Mouse (Mus musculus) hindbrain, embryonic 10.5 days (tissue): ENCODE results near the gene Nadsyn1. TPM values are rescaled to one million over a fixed set of nuclear protein-coding genes. Genes with fewer than 3 reads are reported as not detected.

Experiments
- DNase-seq: peaks from one replicate; pipeline ENCODE4 v3.0.0-alpha.2; 2017; ENCODE audit warnings: low spot score
- H3K27ac ChIP-seq: fragments of 300-500 bp; sonication (generic); 2 replicates; pipeline ENCODE4 v1.5.1; 2016; ENCODE audit warnings: mild to moderate bottlenecking, moderate library complexity
- H3K27me3 ChIP-seq: fragments of 300-500 bp; sonication (generic); 2 replicates; pipeline ENCODE4 v1.6.1; 2016; ENCODE audit warnings: mild to moderate bottlenecking; ENCODE audit not compliant: poor library complexity, insufficient read depth, severe bottlenecking
- H3K36me3 ChIP-seq: fragments of 300-500 bp; sonication (generic); 2 replicates; pipeline ENCODE4 v1.6.1; 2016; ENCODE audit warnings: mild to moderate bottlenecking, moderate library complexity
- H3K4me1 ChIP-seq: fragments of 300-500 bp; sonication (generic); replicated peaks from 2 replicates; pipeline ENCODE4 v1.6.1; 2016; ENCODE audit warnings: mild to moderate bottlenecking
- H3K4me3 ChIP-seq: fragments of 300-500 bp; sonication (generic); 2 replicates; pipeline ENCODE4 v1.5.1; 2016; ENCODE audit warnings: mild to moderate bottlenecking, moderate library complexity
- H3K9me3 ChIP-seq: fragments of 300-500 bp; sonication (generic); 2 replicates; pipeline ENCODE4 v1.6.1; 2016; ENCODE audit warnings: mild to moderate bottlenecking, moderate library complexity
- WGBS: fragments of 180-500 bp; shearing (Covaris S2); methylation state at CpG from one replicate; pipeline ENCODE4 v1.1.7; 2016; 5-methylcytosine and 5-hydroxymethylcytosine counted together
- polyA plus RNA-seq: library from polyadenylated mRNA; unstranded; fragments of >200 nt; fragmentation: Nextera tagmentation; extraction: Ambion mirVana; gene quantifications from 2 replicates; pipeline ENCODE4 v1.2.1, GENCODE M21; 2016

The Nadsyn1 gene
- polyA plus RNA-seq, 1 experiment from 2014 or later = 9.0 TPM

DNA sequence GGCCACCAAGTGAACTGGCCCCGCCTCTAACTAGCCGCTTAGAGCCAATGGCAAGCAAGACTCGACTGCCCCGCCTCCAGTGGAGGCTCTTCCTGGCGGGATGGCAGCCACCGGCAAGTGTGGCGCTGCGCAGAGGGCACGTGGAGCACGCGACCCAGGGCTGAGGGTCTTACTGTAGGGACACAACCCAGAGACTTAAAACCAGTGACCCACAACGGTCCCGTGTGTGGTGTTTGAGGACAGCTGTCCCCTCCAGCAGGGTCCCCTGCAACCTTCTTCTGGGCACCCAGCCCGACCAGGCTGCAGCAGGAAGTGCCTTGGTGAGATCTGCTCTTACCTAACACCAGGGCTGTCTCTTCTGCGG is 65.6 kb downstream of the Nadsyn1 start:
- Histone ChIP-seq H3K27me3 (peaks cover 58% of the 10 kb centered on the region), H3K4me1 (peaks cover 15% of the 10 kb centered on the region), H3K27ac (peak overlapping the region; percentile 59; the same call in 1 of the 2 replicates), H3K4me3 (peak overlapping the region; percentile 56), H3K9me3 (no peaks in the 10 kb centered on the region), H3K36me3 (no peaks in the 10 kb centered on the region)
- peak; percentile 77 for DNase-seq
- 3% methylated on average over 15 of the region's 15 CpGs for WGBS

DNA sequence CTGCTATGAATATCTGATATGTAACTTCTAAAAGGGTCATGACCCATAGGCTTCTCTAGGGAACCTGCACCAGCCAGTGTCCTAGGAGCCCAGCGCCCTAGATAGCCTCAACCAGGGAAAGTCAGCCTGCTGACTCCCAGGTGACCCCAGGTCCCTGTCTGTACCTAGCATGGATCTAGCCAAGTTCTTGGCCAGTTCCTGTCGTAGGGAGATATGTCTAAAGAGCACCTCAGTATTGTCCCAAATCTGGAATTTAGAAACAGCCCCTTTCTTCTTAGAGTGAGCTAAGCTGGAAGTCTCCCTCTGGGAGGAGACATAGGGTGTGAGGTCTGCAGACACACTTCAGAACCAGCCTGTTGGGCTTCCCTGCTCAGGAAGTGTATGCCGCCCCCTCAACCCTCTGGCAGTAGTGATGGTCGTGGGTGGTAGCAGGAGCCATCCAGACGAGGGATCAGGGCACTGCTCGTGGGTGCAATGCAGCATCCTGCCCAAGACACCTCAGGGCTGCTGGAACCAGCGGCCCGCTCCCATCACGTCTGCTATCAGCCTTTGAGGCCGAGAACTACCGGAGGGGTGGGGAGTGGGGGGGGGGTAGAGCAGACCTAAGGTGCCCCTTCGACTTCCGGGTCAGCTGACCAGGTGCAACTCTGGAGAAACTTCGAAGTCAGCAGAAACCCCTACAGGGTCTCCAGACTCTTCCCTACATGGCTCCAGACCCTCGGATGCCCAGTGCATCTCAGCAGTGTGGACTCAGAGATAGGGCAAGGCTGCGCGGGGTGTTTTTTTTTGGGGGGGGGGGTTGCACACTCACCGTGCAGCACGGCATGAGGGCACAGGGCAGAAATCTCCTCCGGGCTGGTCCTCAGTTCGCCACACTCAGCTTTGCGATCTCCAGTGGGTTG is 66.3 kb downstream of the Nadsyn1 start, which contains the start of gene Osbpl5:
Osbpl5 (minus strand) TSS at position 861 of the 902 bp plus-strand sequence.
- Histone ChIP-seq H3K4me1 (peaks cover 15% of the 10 kb centered on the region), H3K27me3 (peaks cover 58% of the 10 kb centered on the region), H3K27ac (peak within 1 kb of the TSS; percentile 59; the same call in 1 of the 2 replicates), H3K36me3 (no peaks in the 10 kb centered on the region), H3K9me3 (no peaks in the 10 kb centered on the region), H3K4me3 (peak within 1 kb of the TSS; percentile 56)
- 33% methylated on average over 22 of the region's 22 CpGs for WGBS
- no peak for DNase-seq

DNA sequence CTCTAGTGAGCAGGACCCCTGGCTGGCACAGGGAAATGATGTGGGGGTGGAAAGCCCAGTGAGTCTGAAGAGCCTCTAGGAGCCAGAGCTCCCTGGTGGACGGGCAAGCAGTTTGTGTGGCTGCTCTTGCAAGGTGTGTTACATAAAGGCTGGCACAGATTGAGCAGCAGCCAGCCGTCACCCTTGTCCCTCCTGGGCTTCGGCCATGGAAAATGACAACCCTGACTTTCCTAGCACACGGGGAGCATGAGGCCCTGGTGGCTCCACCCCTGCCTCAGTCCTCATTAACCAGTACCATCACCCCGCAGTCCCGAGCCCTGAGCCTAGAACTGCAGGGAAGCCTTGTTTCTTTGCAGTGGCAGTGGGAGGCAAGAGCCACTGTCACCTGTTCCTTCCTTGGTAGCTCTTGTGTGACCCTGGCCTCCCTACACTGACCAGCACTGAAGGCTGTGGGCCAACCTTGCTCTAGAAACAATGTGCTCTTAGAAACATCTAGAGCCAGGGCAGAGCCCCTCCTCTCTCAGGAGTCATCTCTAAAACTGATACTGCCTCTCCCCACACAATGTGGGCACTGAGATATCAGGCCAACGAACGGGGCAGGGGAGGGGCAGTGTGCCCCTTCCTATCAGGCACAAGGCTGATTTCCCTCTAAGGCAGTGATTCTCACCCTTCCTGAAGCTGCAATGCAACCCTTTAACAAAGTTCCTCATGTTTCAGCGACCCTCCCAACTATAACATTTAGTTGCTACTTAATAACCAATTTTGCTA is 67.1 kb downstream of the Nadsyn1 start:
- 77% methylated on average over 9 of the region's 9 CpGs for WGBS
- H3K27me3 ChIP-seq = peaks cover 58% of the 10 kb centered on the region

DNA sequence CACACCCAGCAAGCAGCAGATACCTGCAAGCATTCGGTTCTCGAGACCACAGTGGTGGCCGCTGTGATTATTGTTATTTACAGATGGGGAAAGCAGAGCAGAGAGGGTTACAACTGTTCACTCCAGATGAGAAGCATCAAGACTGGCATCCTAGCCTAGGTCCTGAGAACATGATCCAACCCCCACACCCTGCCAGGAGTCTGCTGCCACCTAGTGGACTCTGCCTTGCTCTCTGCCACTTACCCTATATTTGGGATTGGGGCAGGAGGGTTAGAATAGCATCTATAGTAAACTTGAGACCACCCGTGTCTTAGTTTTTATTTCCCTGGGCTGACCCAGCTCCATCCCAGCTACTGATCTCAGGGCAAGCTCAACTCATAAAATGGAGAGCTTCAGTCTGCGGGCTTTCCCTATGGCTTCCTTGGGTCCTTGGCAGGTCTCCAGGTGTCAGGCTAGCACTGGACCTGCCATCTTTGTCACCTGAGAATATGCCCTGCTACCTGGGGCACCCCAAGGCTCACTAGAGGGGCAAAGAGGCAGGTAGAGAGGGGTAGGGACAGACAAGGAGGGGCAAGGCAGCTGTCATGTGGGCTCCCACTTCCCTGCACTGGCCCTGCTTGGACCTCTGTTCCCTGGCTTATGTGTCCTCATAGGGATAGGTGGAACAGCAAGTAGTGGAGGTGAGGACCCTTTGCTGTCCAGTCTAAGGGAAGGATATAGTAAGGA is 68.5 kb downstream of the Nadsyn1 start:
- Histone ChIP-seq H3K9me3 (no peaks in the 10 kb centered on the region), H3K27ac (no peak overlapping the region), H3K4me3 (no peak overlapping the region), H3K36me3 (no peaks in the 10 kb centered on the region), H3K27me3 (peaks cover 56% of the 10 kb centered on the region), H3K4me1 (peaks cover 18% of the 10 kb centered on the region)
- DNase-seq = peak; percentile 57
- WGBS = 49% methylated on average over 5 of the region's 5 CpGs

More for the DNA sequence above, 67.1 kb downstream of the Nadsyn1 start:
- no peak overlapping the region for H3K4me3 ChIP-seq
- peaks cover 15% of the 10 kb centered on the region for H3K4me1 ChIP-seq
- H3K36me3 ChIP-seq = no peaks in the 10 kb centered on the region
- H3K27ac ChIP-seq = no peak overlapping the region
- no peaks in the 10 kb centered on the region for H3K9me3 ChIP-seq
- DNase-seq = no peak

DNA sequence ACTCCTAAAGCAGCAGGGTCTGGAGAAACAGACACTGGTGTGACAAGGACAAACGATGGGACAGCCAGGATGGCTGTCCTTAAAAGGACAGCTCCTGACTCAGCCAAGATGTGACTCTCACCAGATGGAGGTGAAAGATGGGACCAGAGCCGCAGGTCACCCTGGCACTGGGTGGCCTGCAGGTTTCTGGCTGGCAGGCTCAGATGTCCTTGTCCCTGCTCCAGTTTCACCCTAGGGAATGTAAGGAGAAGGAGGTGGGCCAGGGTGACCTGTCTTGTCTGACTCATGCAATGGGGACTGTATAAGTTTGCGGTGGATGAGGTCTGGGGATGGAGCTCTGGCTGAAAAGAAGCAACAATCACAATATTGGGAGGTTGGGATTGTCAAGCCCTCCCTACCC is 70.0 kb downstream of the Nadsyn1 start:
- Histone ChIP-seq H3K27ac (no peak overlapping the region), H3K4me3 (no peak overlapping the region), H3K36me3 (no peaks in the 10 kb centered on the region), H3K27me3 (peaks cover 41% of the 10 kb centered on the region), H3K9me3 (no peaks in the 10 kb centered on the region), H3K4me1 (peaks cover 31% of the 10 kb centered on the region)
- DNase-seq = no peak
- WGBS = 81% methylated on average over 3 of the region's 3 CpGs

DNA sequence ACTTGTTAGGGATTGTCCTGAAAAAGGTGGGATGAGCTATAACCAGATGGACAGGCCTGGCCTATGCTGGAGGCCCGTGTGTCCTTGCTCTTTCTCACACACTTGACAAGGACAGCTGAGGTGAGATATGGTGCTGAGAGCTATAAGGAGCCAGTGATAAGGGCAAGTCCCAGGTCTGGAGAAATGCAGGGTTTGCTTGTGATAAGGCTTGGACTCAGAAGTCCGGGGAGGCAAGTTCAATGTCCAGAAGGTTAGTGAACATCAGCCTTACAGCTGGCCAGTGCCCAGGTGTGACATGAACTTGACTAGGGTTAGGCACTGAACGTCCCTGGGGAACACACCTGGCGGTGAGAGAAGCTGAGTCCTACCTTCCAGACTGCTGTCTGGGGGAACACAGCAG is 70.6 kb downstream of the Nadsyn1 start:
- no peaks in the 10 kb centered on the region for H3K36me3 ChIP-seq
- H3K4me3 ChIP-seq = no peak overlapping the region
- no peaks in the 10 kb centered on the region for H3K9me3 ChIP-seq
- peaks cover 25% of the 10 kb centered on the region for H3K4me1 ChIP-seq
- DNase-seq = no peak
- 71% methylated on average over 4 of the region's 4 CpGs for WGBS
- peaks cover 35% of the 10 kb centered on the region for H3K27me3 ChIP-seq
- H3K27ac ChIP-seq = no peak overlapping the region

DNA sequence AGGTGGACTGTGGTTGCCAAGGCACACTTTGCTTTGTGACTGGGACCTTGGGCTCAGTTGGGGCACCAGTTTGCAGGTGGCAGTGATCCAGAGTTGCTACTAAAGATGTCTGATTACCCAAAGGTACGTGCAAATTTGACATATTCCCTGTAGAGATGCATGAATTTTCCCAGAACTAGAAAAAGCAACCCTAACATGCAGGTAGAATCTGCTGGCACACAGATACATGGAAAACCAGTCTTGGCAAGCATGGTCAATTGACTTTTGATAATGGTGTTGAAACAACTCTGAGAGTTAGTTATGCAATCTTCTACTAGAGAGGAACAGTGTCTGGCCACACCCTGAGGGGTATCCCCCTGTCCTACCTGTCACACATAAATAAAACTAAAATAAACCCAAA is 71.3 kb downstream of the Nadsyn1 start:
- WGBS = 78% methylated on average over 1 of the region's 1 CpGs
- no peak overlapping the region for H3K4me3 ChIP-seq
- no peaks in the 10 kb centered on the region for H3K9me3 ChIP-seq
- H3K27me3 ChIP-seq = peaks cover 29% of the 10 kb centered on the region
- peaks cover 19% of the 10 kb centered on the region for H3K4me1 ChIP-seq
- no peak for DNase-seq
- H3K27ac ChIP-seq = no peak overlapping the region
- H3K36me3 ChIP-seq = no peaks in the 10 kb centered on the region

DNA sequence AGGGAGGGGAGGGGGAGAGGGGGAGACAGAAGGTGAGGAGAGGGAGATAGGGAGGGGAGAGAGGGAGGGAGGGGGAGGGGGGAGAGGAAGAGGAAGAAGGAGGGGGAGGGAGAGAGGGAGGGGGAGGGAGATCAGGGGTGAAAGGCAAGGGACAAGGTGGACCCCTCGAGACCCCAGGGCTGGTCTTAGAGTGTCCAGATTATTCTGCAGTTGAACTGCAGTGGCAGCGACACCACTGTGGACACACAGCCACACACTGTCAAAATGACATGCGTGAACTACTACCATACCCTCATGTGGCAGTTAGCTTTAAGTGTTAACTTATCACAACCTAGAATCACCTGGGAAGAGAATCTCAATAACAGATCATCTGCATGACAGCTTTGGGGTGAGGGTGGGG is 73.6 kb downstream of the Nadsyn1 start:
- H3K4me1 ChIP-seq = peaks cover 17% of the 10 kb centered on the region
- peaks cover 7% of the 10 kb centered on the region; the same call in 1 of the 2 replicates for H3K27me3 ChIP-seq
- no peak for DNase-seq
- 74% methylated on average over 3 of the region's 3 CpGs for WGBS
- no peaks in the 10 kb centered on the region for H3K36me3 ChIP-seq
- H3K27ac ChIP-seq = peak overlapping the region; percentile 75; the same call in 1 of the 2 replicates
- no peaks in the 10 kb centered on the region for H3K9me3 ChIP-seq
- no peak overlapping the region for H3K4me3 ChIP-seq

DNA sequence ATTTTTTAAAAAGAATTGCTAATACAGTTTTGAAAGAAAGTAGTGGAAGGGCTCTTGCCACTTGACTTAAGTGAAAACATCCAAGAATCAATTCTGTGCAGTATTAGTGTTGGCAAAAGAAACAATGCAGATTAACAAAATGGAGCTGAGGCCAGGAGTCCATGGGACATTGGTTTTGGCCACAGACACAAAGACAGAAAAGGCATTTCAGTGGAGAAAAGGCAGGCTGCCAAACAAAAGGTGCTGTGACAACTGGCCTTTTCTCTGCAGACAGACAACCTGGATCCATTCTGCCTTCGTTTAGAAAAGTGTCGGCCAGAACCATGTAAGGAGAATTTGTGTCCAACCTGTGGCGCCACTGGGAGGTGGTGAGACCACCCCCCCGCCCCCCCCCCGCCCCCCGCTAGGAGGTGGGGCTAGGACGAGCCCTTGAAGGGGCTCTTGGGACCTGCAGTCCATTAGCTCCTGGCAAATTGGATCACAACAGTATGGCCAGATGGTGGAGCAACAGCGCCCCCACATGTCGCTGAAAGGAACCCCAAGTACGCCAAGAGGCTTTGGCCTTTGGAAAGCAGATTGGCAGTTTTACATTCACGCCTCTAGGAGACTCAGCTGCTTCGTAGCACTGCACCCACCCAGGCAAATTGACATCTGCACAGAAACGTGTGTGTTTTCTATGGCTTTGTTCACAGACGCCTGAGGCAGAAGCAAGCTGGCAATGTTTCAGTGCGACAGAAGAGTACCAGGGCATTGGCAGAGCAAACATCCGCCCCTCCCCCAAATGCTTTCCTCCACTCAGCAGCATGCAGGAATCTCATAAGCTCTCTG is 74.4 kb downstream of the Nadsyn1 start:
- Histone ChIP-seq H3K9me3 (no peaks in the 10 kb centered on the region), H3K36me3 (no peaks in the 10 kb centered on the region), H3K4me1 (peaks cover 17% of the 10 kb centered on the region), H3K27me3 (peaks cover 7% of the 10 kb centered on the region; the same call in 1 of the 2 replicates), H3K27ac (peak overlapping the region; percentile 75), H3K4me3 (peak overlapping the region; percentile 36)
- WGBS = 5% methylated on average over 16 of the region's 16 CpGs
- peak; percentile 91 for DNase-seq
